Mouse (Mus musculus) liver, adult 2 months (tissue): ENCODE measurements around the gene Hspa1a.

Experiments
- CTCF ChIP-seq: fragments of 200-500 bp; IDR thresholded peaks from 2 replicates; pipeline ENCODE4 v1.5.1; 2011; ENCODE audit warnings: low read depth, low read length, control low read depth
- POLR2A ChIP-seq: fragments of 200-500 bp; IDR thresholded peaks from 2 replicates; pipeline ENCODE4 v1.6.1; 2011; ENCODE audit warnings: low read length, control low read depth; ENCODE audit not compliant: insufficient read depth; ENCODE audit errors: extremely low read depth

DNA sequence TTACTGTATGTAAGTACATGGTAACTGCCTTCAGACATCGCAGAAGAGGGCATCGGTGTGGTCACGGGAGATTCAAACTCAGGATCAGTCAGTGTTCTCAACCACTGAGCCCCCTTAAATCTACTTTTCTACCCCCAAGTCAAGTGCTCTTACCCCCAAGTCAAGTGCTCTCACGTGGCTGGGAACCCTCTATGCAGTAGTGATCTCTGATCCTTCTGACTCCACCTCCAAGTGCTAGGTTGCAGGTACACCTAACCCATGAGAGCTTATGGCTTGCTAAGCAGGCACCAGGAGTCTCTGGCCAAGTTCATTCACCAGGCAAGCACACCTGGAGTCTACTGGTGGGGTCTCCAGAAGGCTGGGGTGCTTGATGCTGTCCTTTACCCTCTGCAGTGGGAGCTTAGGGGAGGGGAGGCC is 22.4 kb downstream of the Hspa1a start:
- TF ChIP-seq POLR2A (no peak), CTCF (no peak)
